Mouse (Mus musculus) kidney, adult 9 months (tissue): Measurements from ENCODE around the gene Hoxc4.

Experiments
- DNase-seq: peaks from one replicate; pipeline ENCODE4 v3.0.0; 2022

Hoxc4 gene

DNA sequence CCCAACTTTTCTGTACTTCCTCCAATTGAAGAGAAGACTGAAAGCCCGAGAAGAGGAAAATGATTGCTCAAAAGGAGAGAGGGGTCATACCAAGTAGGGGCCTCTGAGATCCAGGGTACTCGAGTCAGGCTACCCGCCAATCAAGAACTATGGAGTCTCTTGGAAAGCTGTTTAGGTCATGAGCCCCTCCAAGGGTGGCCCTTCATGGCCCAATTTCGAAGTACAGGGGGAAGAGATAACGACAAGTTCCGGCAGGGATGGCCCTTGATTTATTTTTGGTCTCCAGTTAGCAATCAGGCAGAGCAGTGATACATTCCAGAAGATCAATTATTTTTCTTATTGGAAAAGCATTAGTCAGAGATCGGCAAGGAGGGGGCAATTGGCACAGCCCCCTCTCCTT, 27.0 kb upstream of the Hoxc4 start:
- DNase-seq = no peak

DNA sequence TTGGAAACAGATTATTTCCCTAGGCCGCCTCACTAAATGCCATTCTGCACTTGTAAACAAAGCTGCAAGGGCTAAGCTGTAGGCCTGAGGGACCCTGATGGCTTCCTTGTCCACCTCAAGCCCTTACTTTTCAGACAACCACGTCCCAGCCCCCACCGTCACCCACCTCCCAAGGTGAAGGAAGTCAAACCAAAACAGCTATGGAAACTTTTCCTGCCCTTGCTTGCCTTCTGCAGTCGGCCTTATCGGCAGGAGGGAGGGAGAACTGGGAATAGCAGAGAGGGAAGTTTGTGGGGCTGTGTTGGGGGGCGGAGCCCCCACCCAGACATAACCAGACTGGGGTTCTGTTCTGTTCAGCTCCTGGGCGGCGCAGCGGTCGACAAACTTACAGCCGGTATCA, 26.5 kb upstream of the Hoxc4 start:
- no peak for DNase-seq

DNA sequence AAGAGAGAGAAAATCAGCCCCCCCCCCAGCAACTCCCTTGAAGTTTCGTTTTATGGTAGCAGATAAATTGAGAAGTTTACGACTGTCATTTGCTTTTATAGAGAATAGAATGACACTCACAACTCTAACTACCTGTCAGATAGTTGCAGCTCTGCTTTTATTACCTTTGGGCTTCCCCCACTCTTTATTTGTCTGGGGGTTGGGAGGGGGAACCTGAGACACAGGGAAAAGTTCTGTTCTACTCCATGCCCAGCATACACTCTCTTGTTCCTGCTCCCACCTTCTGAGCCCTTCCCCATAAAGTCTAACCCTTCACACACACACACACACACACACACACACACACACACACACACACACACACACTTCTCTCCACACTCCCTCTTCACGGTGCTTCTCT, 25.9 kb upstream of the Hoxc4 start:
- no peak for DNase-seq

DNA sequence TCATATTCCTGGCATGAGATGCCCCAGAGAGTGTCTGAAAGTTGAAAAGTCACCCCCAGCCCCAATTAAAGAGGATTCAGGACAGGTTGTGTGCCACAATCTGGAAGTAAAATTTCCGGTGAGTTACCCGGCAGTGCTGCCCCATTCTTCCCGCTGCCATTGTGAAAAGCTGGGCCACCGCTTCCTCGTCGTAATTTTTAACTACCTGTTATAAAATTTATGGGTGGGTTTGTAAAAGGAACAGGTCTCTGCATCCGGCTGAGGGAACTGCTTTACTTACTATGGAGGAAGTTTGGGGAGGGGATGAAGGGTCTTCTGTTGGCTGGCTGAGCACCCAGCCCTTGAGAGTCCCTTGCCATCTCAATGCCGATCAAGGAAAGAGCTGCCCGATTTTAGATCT, 22.2 kb upstream of the Hoxc4 start:
- DNase-seq = peak; percentile 6

DNA sequence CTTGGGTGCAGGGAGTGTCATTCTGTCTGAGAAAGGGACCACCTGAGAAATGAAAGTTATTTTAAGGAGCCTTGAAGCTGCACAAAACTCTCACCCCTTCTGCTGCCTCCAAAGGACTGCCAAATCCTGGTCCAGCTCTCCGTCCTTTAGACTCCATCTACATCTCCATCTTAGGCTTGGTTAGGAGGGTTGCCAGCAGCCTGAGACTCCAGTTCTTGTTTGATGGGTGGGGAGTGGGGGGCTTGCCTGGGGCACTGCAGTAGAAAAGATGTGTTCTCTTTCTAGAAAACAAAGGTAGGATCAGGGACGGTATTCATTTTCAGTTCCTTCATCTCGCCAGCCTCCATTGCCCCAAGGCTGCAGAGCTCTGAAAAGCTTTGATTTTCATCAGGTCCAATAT, 21.3 kb upstream of the Hoxc4 start:
- DNase-seq = peak; percentile 19

DNA sequence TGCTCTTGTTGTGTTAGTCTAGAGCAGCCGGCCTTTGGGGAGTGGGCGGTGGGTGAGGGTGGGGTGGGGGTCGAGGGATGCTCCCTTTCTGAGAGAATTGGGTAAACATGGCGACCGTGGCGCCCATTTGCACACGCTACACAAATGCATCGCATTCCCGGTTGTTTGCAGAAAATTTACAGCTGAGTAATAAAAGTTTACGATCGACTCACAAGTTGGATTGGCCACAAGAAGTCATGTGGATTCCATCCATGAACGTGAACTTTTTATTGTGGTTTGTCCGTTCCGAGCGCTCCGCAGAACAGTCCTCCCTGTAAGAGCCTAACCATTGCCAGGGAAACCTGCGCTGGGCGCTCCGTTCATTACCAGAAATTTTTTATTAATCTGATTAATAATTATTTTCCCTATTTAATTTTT, 20.8 kb upstream of the Hoxc4 start, which contains the start of gene Hoxc6:
TSS of gene Hoxc6 (plus strand) at position 319 of the 417 bp plus-strand sequence.
- peak; percentile 73 for DNase-seq

DNA sequence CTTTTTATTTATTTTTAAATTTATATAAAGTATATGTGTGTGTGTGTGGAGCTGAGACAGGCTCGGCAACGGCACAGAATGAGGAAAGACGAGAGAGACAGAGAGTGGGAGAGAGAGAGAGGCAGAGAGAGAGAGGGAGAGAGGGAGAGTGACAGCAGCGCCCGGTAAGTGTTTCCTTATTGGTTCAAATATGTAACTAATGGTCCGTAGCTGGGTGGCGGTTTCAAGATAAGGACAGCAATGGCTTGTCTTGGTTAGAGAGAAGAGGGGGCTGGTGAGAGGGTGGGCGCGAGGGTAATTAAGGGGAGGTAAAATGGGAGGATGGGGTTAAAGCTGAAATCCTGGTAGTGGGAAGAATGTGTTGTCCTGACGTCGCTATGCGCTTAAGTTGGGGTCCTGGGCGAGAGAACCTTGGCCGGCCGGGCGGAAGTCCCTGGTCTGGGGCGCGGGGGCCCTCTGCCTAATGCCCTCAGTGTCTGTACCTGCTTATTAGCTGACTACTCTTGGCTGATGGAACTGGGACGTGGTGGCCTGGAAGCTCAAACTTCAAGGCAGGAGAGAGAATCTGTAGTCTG, 20.0 kb upstream of the Hoxc4 start:
- DNase-seq = no peak

DNA sequence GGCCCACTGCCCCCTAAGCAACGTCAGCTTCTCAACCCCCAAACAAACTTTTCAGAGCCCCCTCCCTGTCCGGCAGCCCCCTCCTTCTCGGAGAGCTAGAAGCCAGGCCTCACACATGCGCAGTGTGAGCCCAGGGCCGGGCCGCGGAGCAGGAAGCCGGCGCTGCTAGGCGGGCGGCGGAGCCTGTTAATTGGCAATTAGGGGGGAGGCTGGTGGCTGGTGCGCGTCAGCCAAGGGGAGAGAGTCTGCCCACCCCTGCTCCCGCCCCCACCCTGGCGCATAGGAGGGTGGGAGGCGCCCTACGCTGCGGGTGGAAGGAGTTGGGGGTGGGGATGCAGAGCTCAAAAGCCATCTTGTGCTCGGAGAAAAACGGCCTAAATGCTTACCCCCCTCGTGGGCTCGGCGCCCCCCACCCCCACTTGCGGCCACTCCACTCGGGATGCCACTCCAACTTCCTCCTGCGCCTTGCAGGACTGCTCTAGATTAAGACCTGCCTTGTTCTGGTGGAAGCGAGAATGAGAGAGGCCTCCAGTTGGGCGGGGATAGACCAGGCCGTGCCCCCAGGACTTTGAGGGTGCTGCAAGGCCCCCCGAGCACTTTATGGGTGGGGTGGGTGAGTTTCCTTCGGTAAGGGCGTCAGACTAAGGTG, 19.4 kb upstream of the Hoxc4 start:
- peak; percentile 92 for DNase-seq

DNA sequence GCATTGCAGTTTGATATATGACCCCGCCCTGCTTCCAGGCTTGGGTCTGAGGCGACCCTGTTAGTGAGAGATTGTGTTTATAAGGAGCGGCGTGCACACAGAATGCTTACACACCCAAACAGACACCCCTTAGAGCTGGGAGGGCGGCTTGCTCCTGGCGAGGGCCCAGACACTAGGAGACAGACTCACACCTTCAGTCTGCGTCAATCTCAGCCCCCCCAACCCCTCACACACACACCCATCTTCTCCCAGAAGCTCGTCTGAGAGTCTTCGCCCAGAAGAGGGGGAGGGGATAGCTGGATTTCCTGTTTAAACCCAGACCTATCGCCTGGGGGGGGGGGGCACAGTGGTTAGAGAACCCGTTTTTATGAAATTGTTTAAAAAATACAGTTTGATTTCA, 18.8 kb upstream of the Hoxc4 start:
- DNase-seq = peak; percentile 44

DNA sequence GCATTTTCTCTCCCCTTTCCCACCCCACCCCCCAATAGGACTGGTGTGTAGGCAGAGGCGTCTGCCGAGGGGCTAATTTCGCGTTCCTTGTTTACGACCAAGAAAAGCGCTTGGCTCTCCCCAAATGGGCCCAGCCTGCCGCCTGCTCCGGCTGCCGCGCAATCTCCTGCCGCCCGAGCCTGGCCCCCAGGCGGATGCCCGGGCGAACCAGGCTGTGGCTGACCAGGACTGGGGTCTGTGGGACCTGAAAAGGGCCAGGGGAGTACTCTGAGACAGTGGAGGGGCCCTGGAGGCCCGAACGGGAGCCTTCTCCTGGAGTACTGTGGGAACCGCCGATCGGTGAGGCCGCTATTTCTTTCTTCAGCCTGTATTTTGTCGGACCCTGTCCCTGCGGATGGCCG, 18.2 kb upstream of the Hoxc4 start:
- DNase-seq = no peak

DNA sequence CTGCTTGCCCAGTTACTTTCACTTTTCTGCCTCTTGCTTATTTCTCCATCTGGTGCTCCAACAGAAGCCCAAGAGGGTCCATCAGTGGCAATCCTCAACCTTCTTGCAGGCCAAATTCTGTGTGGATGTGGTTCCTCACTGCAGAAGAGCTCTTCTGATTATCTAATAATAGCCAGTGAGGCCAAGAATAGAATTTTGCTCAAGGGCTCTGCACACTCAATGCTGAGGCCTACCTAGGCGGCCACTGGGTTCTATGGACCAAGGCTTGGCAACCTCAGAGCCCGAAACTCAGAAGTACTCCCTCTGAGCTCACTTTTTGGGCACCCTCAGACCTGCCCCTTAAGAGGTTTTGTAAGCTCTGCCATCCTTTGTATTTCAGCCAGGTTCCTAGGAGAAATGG, 17.4 kb upstream of the Hoxc4 start:
- DNase-seq = no peak

DNA sequence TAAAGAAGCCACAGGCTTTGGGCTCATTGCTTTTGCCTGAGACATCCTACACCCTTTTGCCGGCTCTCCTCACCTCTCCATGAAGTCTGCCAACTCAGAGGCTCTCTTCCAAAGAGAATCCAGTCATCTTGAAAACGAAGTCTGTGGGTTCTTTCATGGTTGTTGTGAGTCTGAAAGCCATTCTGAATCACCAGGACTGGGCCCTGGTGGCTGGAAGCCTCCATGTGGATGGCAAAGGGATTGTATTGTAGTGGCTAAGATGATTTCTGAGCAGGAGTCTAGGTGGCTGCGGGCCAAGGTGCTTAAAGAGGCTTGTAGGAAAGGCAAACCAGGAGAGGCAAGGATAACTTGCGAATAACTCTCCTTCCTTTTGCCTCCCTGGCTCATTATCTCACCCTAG, 16.6 kb upstream of the Hoxc4 start:
- peak; percentile 47 for DNase-seq

DNA sequence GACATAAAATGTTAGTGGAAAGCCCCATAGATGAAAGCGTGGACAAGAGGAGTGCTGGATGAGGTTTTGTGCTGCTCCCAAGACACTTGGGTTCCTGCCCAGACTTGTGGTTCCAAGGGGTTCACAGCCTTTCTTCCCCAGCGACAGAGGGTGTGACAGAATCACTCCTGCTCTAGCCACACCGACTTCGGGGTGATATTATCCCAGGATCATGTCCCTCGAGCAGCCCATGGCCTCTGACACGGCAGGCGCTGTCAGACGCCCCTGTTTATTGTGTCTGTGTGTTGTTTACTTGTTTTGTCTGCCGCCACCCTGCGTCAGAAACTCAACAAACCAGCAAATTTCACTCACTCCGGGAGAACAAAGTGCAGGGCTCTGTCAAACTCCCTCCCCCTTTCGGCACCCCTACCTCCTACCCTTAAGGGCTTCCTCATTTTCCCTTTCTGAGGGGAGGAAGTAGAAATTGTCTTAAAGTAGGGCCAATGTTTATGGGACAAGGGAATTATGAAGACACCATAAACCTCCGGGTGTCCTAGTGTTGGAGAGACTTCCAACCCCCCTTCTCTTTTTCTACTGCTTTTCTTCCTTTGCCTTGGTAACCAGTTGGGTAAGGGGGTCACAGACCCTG, 15.8 kb upstream of the Hoxc4 start:
- no peak for DNase-seq

DNA sequence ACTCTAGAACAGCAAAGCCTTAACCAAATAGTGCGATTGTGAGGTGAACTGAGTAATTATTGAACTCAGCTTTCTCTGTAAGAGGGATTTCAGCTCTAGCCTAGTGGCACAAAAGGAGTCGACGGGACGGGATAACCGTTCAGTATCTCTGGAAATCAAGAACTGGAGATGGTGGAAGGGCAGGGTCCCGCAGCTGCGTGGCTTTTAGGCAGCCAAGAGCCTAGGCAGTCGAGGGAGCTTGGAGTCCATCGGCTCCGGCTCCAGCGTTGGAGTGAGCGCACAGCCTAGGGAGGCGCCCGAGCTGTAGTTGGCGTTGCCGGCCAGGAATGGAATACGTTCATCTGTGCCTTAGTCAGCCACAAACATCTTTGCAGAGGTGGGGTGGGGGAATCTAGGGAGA, 13.4 kb upstream of the Hoxc4 start:
- DNase-seq = no peak

DNA sequence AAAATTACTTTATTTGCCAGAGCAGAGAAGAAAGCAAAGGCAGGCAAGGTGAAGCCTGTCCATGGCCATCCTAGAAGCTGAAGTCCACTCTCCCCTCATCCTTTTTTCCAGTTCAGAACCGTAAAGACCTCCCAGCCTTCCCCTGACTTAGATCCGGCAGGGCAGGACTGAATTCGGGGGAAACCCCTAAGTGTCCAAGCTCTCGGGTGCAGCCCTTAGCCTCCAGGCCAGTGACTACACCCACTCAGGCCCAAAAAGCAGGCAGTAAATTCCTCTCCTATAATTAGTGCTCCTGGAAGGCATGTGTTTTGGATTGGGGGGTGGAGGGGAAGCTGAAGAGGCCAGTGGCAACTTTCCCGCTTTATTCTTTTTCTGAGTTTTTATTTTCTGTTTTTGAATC, 12.9 kb upstream of the Hoxc4 start:
- DNase-seq = no peak

DNA sequence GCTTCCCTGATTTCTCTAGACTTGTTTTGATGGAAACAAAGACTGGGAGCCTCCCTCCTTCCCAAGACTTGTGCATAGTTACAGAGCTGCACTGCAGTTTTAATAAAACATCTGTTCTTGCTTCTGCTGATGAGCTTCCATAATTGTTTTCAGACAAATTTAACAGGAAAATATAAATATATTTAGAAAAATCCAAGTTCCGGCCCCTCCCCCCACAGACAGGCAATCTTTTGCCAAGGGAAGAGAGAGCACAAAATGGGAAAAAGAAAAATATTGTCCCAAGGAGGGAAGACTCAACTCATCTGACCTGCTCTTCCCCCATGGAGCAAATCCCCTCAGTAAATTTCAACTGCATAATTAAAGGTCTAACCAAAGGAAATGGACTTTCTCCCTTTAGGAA, 12.4 kb upstream of the Hoxc4 start:
- DNase-seq = no peak

DNA sequence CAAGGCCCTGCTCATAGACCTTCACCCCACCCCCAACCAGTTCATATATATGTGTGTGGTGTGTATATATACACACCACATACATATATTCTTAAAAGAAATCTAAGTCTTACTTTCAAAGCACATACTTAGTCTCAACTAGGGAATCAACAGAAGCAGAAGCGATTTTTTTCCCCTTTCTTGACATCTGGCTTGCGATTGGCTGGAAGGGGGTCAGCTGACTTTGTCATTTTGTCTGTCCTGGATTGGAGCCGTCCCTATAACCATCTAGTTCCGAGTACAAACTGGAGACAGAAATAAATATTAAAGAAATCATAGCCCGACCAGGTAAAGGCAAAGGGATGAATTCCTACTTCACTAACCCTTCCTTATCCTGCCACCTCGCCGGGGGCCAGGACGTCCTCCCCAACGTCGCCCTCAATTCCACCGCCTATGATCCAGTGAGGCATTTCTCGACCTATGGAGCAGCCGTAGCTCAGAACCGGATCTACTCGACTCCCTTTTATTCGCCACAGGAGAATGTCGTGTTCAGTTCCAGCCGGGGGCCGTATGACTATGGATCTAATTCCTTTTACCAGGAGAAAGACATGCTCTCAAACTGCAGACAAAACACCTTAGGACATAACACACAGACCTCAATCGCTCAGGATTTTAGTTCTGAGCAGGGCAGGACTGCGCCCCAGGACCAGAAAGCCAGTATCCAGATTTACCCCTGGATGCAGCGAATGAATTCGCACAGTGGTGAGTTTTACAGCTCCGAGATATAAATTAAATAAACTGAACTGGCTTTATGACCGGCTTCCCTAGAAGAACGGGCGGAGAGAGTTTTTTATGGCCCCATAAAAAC, 9.2 kb upstream of the Hoxc4 start:
- DNase-seq = no peak

DNA sequence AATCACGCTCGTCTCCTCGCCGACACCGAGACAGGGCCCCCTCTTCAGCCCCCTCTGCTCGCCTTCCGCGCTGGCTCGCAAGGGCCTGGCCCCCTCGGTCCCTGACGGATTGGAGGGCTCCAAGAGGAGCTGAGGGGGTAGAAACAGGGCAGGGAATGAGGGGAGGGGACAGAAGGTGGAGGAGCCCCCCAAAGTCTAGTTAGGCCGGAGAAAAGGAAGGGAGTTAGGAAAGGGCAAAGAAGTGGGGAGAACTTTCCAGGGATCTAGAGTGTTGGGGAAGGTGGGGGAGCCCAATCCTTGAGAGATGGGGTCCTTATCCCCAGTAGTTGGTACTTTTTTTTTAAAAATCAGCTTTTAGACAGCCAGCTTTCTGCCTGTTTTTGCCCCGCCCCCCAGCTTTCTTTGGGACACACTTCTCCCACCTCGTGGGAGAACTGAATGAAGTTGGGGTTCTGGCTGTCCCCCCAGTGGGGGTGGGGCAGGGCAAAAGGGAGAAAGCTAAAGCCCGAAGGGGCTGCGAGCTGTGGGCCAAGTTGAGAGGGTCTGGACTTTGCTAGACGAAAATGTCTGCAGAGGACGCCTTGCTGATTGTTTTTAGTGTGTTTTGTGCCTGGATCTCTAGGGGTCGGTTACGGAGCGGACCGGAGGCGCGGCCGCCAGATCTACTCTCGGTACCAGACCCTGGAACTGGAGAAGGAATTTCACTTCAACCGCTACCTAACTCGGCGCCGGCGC, 8.5 kb upstream of the Hoxc4 start:
- DNase-seq = no peak

DNA sequence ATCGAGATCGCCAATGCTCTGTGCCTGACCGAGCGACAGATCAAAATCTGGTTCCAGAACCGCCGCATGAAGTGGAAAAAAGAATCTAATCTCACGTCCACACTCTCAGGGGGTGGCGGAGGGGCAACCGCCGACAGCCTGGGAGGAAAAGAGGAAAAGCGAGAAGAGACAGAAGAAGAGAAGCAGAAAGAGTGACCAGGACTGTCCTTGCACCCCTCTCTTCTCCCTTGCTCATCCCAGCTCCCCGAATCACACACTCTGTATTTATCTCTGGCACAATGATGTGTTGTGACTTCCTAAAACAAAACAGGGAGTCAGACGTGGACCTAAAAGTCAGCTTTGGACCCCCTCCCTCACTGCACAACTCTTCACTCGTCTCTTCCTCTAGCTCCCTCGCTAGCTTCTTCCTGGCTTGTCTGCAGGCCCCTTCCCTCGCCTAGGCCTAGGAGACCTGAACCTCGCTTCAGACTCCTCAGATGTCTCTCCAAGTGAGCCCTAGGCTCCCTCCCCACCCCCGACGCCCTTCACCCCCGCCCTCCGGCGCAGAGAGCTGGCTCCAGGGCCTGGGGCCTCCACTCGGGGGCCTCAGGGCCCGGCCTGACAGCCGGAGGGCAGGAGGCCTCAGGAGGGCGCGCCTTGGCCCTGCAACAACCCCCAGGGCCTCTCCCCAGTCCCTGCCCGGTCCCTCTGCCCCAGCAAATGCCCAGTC, 7.7 kb upstream of the Hoxc4 start:
- no peak for DNase-seq

DNA sequence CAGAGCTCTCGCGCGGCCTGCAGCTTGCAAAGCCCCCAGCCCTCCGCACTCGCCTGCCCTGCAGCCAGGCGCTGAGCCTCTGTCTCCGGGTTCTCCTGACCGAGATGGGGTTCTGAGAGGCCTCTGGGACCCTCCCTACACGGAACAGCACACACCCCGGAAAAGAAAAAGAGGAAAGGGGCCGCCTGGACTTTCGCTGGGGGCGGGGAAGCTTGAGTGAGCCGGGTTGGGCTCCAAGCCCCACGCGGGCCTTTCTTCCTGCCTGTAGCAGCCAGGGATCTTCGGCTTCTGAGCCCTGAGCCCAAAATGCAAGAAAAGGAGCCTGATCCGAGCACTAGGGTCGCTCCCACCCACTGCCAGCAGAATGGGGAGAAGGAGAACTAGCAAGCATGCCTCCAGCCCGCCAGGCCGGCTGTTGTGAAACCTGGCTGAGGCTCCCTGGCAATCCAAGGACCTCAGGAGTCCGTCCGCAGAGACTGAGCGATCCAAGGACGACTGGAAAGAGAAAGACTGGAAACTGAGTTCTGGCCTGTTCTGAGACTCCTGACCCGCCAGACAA, 6.7 kb upstream of the Hoxc4 start:
- DNase-seq = no peak

DNA sequence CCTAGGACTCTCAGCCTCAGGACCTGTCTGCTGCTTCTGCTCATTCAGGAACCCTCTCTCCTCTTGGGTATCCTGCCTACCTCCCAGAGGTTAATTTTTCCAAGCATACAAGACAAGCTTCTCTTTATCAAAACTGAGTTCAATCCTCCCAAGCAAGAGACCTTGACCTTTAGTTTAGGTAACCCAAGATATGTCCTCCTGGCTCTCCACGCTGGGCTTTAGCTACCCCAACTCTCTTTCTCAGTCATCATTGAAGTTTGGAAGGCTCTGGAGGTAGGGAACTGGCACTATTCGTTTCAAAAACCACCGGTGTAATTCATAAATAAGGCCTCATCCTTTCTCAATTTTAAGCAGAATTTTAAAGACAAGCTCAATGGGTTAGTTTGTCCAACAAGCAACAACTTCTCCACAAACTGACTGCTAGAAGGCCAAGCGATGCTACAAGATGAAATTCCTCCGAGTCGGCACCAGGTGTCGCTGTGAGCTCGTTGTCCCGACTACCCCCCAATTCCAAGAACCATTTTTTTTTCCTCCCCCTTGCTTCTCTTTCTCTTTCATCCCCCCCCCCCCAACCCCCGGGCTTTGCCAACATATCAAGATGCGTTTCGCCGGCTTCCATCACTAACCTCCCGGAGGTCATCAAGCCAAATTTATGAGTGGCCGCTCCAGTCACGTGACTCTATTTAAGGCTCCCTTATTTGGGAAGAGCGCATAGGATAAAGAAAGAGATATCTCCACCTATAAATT, 5.3 kb upstream of the Hoxc4 start:
- DNase-seq = peak; percentile 51
